Mouse (Mus musculus) telencephalon, adult 2 months (tissue): ENCODE results near the gene Ptprn2.
A peak's percentile ranks its signal among the peaks of the same experiment; 100 is the strongest.

Experiments used
- DNase-seq: peaks from one replicate; pipeline ENCODE4 v3.0.0-alpha.2; 2011; ENCODE audit warnings: low read depth, low spot score

Gene Ptprn2

GRCm38 (mm10) chr12:117127078-117127477 lies 641.6 kb downstream of the Ptprn2 start:
- DNase-seq: no peak

- DNase-seq: peak; percentile 77
These were observed 642.0 kb downstream of the Ptprn2 start for GRCm38 (mm10) chr12:117127485-117127884.

- DNase-seq: no peak
These were observed 646.6 kb downstream of the Ptprn2 start for GRCm38 (mm10) chr12:117132095-117132494.

- DNase-seq: no peak
These were observed 649.7 kb downstream of the Ptprn2 start for GRCm38 (mm10) chr12:117135205-117135604.

- DNase-seq: no peak
These were observed 651.0 kb downstream of the Ptprn2 start for GRCm38 (mm10) chr12:117136472-117137010.

GRCm38 (mm10) chr12:117140901-117141300 lies 655.4 kb downstream of the Ptprn2 start:
- no peak for DNase-seq

GRCm38 (mm10) chr12:117141394-117141793 lies 655.9 kb downstream of the Ptprn2 start:
- DNase-seq: no peak

GRCm38 (mm10) chr12:117149176-117149575 lies 663.7 kb downstream of the Ptprn2 start:
- no peak for DNase-seq

- no peak for DNase-seq
These were observed 665.3 kb downstream of the Ptprn2 start for GRCm38 (mm10) chr12:117150611-117151395.

GRCm38 (mm10) chr12:117151611-117152010 lies 666.1 kb downstream of the Ptprn2 start:
- DNase-seq: no peak

- DNase-seq: no peak
These were observed 667.0 kb downstream of the Ptprn2 start for GRCm38 (mm10) chr12:117152366-117153165.

GRCm38 (mm10) chr12:117153166-117153480 lies 667.6 kb downstream of the Ptprn2 start:
- no peak for DNase-seq

GRCm38 (mm10) chr12:117153671-117154355 lies 668.3 kb downstream of the Ptprn2 start:
- no peak for DNase-seq

GRCm38 (mm10) chr12:117154356-117155243 lies 669.1 kb downstream of the Ptprn2 start:
- no peak for DNase-seq

- DNase-seq: no peak
These were observed 670.0 kb downstream of the Ptprn2 start for GRCm38 (mm10) chr12:117155307-117156220.

GRCm38 (mm10) chr12:117156256-117156655 lies 670.7 kb downstream of the Ptprn2 start:
- DNase-seq: no peak

- no peak for DNase-seq
These were observed 671.3 kb downstream of the Ptprn2 start for GRCm38 (mm10) chr12:117156786-117157185.

- no peak for DNase-seq
These were observed 671.7 kb downstream of the Ptprn2 start for GRCm38 (mm10) chr12:117157249-117157648.

GRCm38 (mm10) chr12:117157660-117158386 lies 672.3 kb downstream of the Ptprn2 start:
- no peak for DNase-seq
